Mouse (Mus musculus) intestine, postnatal 0 days (tissue): ENCODE data around the gene Vmn1r9. TPM values are rescaled to one million over a fixed set of nuclear protein-coding genes. Genes with fewer than 3 reads are reported as not detected.
"Not testable (repeated sequence)": the region's sequence is repeated elsewhere in the genome, so short reads cannot be mapped to it uniquely, and the experiment has no call there.

ENCODE experiments used
- ATAC-seq: fragments of 200-750 bp; cut with Nextera tagmentation; 2 replicates; pipeline ENCODE4 v1.8.0; 2017; ENCODE audit warnings: mild to moderate bottlenecking, moderate TSS enrichment, moderate library complexity
- H3K27ac ChIP-seq: fragments of 300-500 bp; sonication (generic); 2 replicates; pipeline ENCODE4 v1.5.1; 2014; ENCODE audit warnings: mild to moderate bottlenecking, low read depth, low read length, moderate library complexity
- H3K27me3 ChIP-seq: fragments of 300-500 bp; sonication (generic); replicated peaks from 2 replicates; pipeline ENCODE4 v1.6.1; 2014; ENCODE audit warnings: low read length, mixed read lengths; ENCODE audit not compliant: control insufficient read depth, insufficient read depth
- H3K36me3 ChIP-seq: fragments of 300-500 bp; sonication (generic); 2 replicates; pipeline ENCODE4 v1.6.1; 2014; ENCODE audit warnings: mild to moderate bottlenecking, moderate library complexity; ENCODE audit not compliant: control insufficient read depth, insufficient read depth
- H3K4me1 ChIP-seq: fragments of 300-500 bp; sonication (generic); replicated peaks from 2 replicates; pipeline ENCODE4 v1.6.1; 2014; ENCODE audit warnings: antibody characterized with exemption, low read length, mixed read lengths; ENCODE audit not compliant: control insufficient read depth, insufficient read depth
- H3K4me2 ChIP-seq: fragments of 300-500 bp; sonication (generic); replicated peaks from 2 replicates; pipeline ENCODE4 v1.6.1; 2014; ENCODE audit warnings: low read depth, mild to moderate bottlenecking, moderate library complexity
- H3K4me3 ChIP-seq: fragments of 300-500 bp; sonication (generic); 2 replicates; pipeline ENCODE4 v1.5.1; 2014; ENCODE audit warnings: low read depth, low read length
- H3K9ac ChIP-seq: fragments of 300-500 bp; sonication (generic); 2 replicates; pipeline ENCODE4 v1.6.1; 2014; ENCODE audit warnings: mild to moderate bottlenecking, low read depth, low read length
- H3K9me3 ChIP-seq: fragments of 300-500 bp; sonication (generic); 2 replicates; pipeline ENCODE4 v1.6.1; 2016; ENCODE audit warnings: mixed run types; ENCODE audit not compliant: control insufficient read depth
- CTCF ChIP-seq: sonication (generic); IDR thresholded peaks from 2 replicates; pipeline ENCODE4 v1.5.1; 2016; ENCODE audit warnings: low read depth, mild to moderate bottlenecking, control low read depth, antibody characterized with exemption, moderate library complexity
- WGBS: fragments of 180-500 bp; shearing (Covaris S2); extraction: QIAGEN DNeasy Blood & Tissue Kit; methylation state at CpG from one replicate; pipeline ENCODE4 v1.1.7; 2014; 5-methylcytosine and 5-hydroxymethylcytosine counted together
- polyA plus RNA-seq: library from polyadenylated mRNA; unstranded; fragments of >200 nt; fragmentation: Nextera tagmentation; extraction: Ambion mirVana; gene quantifications from 2 replicates; pipeline ENCODE4 v1.2.1, GENCODE M21; 2015

Gene Vmn1r9
- not detected in 2 replicates for polyA plus RNA-seq

GRCm38 (mm10) chr6:57066487-57066886 is at the start of gene Vmn1r9:
Gene Vmn1r9, plus strand, starts transcription at chr6:57066787.
- Histone ChIP-seq H3K4me1 (no peaks in the 10 kb centered on the region), H3K4me2 (no peak within 1 kb of the TSS), H3K9me3 (no peaks in the 10 kb centered on the region), H3K27me3 (no peaks in the 10 kb centered on the region), H3K36me3 (no peaks in the 10 kb centered on the region), H3K4me3 (no peak within 1 kb of the TSS), H3K9ac (no peak within 1 kb of the TSS), H3K27ac (no peak within 1 kb of the TSS)
- ATAC-seq: no peak
- TF ChIP-seq CTCF: no peak
- WGBS: 85% methylated on average over 2 of the region's 2 CpGs

GRCm38 (mm10) chr6:57025224-57025623 is 41.4 kb upstream of the Vmn1r9 start, which contains the start of gene Vmn1r7:
Gene Vmn1r7, minus strand, starts transcription at chr6:57025324.
- 86% methylated on average over 2 of the region's 2 CpGs for whole genome bisulfite sequencing
- H3K9ac ChIP-seq, H3K27ac ChIP-seq, H3K36me3 ChIP-seq, ATAC-seq, H3K9me3 ChIP-seq, H3K4me3 ChIP-seq, H3K4me1 ChIP-seq, H3K27me3 ChIP-seq, H3K4me2 ChIP-seq: not testable (repeated sequence)

GRCm38 (mm10) chr6:57031984-57032383 is 34.6 kb upstream of the Vmn1r9 start, which contains the start of gene Vmn1r8:
Gene Vmn1r8, plus strand, starts transcription at chr6:57032284.
- H3K4me1 ChIP-seq: no peaks in the 10 kb centered on the region
- no peak within 1 kb of the TSS for H3K9ac ChIP-seq
- no peak for TF ChIP-seq CTCF
- H3K27me3 ChIP-seq: no peaks in the 10 kb centered on the region
- no peak within 1 kb of the TSS for H3K4me2 ChIP-seq
- no peak within 1 kb of the TSS for H3K27ac ChIP-seq
- no peaks in the 10 kb centered on the region for H3K9me3 ChIP-seq
- no peak within 1 kb of the TSS for H3K4me3 ChIP-seq
- no peaks in the 10 kb centered on the region for H3K36me3 ChIP-seq
- ATAC-seq: no peak

GRCm38 (mm10) chr6:57034674-57035073 is 31.9 kb upstream of the Vmn1r9 start:
- H3K4me3 ChIP-seq: no peak overlapping the region
- H3K4me1 ChIP-seq: no peaks in the 10 kb centered on the region
- H3K27ac ChIP-seq: no peak overlapping the region
- ATAC-seq: no peak
- H3K4me2 ChIP-seq: no peak overlapping the region
- no peaks in the 10 kb centered on the region for H3K9me3 ChIP-seq
- 83% methylated on average over 2 of the region's 2 CpGs for WGBS
- no peak overlapping the region for H3K9ac ChIP-seq
- no peak for TF ChIP-seq CTCF
- no peaks in the 10 kb centered on the region for H3K27me3 ChIP-seq
- H3K36me3 ChIP-seq: no peaks in the 10 kb centered on the region

- Histone ChIP-seq H3K4me1 (no peaks in the 10 kb centered on the region), H3K27ac (no peak overlapping the region), H3K9ac (no peak overlapping the region), H3K36me3 (no peaks in the 10 kb centered on the region), H3K9me3 (no peaks in the 10 kb centered on the region), H3K4me2 (no peak overlapping the region), H3K27me3 (no peaks in the 10 kb centered on the region), H3K4me3 (no peak overlapping the region)
- TF ChIP-seq CTCF: peak; percentile 43
- no peak for ATAC-seq
Measured at GRCm38 (mm10) chr6:57063730-57064129, 2.9 kb upstream of the Vmn1r9 start.

- Histone ChIP-seq H3K36me3 (no peaks in the 10 kb centered on the region), H3K4me2 (no peak overlapping the region), H3K4me1 (no peaks in the 10 kb centered on the region), H3K9ac (no peak overlapping the region), H3K4me3 (no peak overlapping the region), H3K9me3 (no peaks in the 10 kb centered on the region), H3K27me3 (no peaks in the 10 kb centered on the region), H3K27ac (no peak overlapping the region)
- TF ChIP-seq CTCF: peak; percentile 53
- 68% methylated on average over 1 of the region's 1 CpGs for WGBS
- no peak for ATAC-seq
Measured at GRCm38 (mm10) chr6:57106358-57106757, 39.8 kb downstream of the Vmn1r9 start.

GRCm38 (mm10) chr6:57109154-57109553 is 42.6 kb downstream of the Vmn1r9 start, which contains the start of gene Vmn1r10:
Gene Vmn1r10, plus strand, starts transcription at chr6:57109454.
- Histone ChIP-seq H3K4me2 (no peak within 1 kb of the TSS), H3K36me3 (no peaks in the 10 kb centered on the region), H3K27me3 (no peaks in the 10 kb centered on the region), H3K9me3 (no peaks in the 10 kb centered on the region), H3K4me1 (no peaks in the 10 kb centered on the region), H3K27ac (no peak within 1 kb of the TSS), H3K4me3 (no peak within 1 kb of the TSS), H3K9ac (no peak within 1 kb of the TSS)
- no peak for ATAC-seq
- TF ChIP-seq CTCF: no peak
- WGBS: 82% methylated on average over 3 of the region's 3 CpGs

Other genes starting within 250 kb of the Vmn1r9 start
- 38.0 and 39.4 TPM in 2 replicates for gene Fkbp9, start 234.7 kb upstream of the Vmn1r9 start, polyA plus RNA-seq
- gene Nt5c3, start 142.9 kb upstream of the Vmn1r9 start, polyA plus RNA-seq: 43.6 and 44.7 TPM in 2 replicates
- gene Vmn1r4, start 142.8 kb upstream of the Vmn1r9 start, polyA plus RNA-seq: 0.07 and 0.14 TPM in 2 replicates
- gene Vmn1r5, start 96.5 kb upstream of the Vmn1r9 start, polyA plus RNA-seq: not detected in 2 replicates
- gene Vmn1r6, start 69.5 kb upstream of the Vmn1r9 start, polyA plus RNA-seq: not detected in 2 replicates
- gene Vmn1r7, start 41.5 kb upstream of the Vmn1r9 start, polyA plus RNA-seq: not detected in 2 replicates
- gene Vmn1r8, start 34.5 kb upstream of the Vmn1r9 start, polyA plus RNA-seq: not detected in 2 replicates
- gene Vmn1r10, start 42.7 kb downstream of the Vmn1r9 start, polyA plus RNA-seq: not detected in 2 replicates
- gene Vmn1r11, start 66.7 kb downstream of the Vmn1r9 start, polyA plus RNA-seq: not detected in 2 replicates
- not detected in 2 replicates for gene Vmn1r12, start 90.1 kb downstream of the Vmn1r9 start, polyA plus RNA-seq
- gene Vmn1r13, start 136.5 kb downstream of the Vmn1r9 start, polyA plus RNA-seq: not detected in 2 replicates
- not detected in 2 replicates for gene Vmn1r14, start 164.9 kb downstream of the Vmn1r9 start, polyA plus RNA-seq
- not detected in 2 replicates for gene Vmn1r15, start 191.2 kb downstream of the Vmn1r9 start, polyA plus RNA-seq